Mouse (Mus musculus): ENCODE results near the gene Maged1. TPM values are rescaled to one million over a fixed set of nuclear protein-coding genes. Genes with fewer than 3 reads are reported as not detected.
"Not testable (repeated sequence)": the region's sequence is repeated elsewhere in the genome, so short reads cannot be mapped to it uniquely, and the experiment has no call there.

Gene Maged1
- total RNA-seq (2021): 100 to 1,000 TPM; 245 to 263 TPM
- long read RNA-seq, experiment 1, transcript Maged1-201 (13 exons, 2,821 nt): major isoform, 328 of 399 reads
- long read RNA-seq, experiment 1, transcript Maged1-207 (12 exons, 2,884 nt): minor isoform, 40 of 399 reads
- long read RNA-seq, experiment 1, partial matches to known transcripts: 20 of 399 reads
- long read RNA-seq, experiment 1, other reads (novel, unspliced or antisense): 11 of 399 reads
- long read RNA-seq, experiment 2, transcript Maged1-201 (13 exons, 2,821 nt): major isoform, 307 of 445 reads
- long read RNA-seq, experiment 2, transcript Maged1-207 (12 exons, 2,884 nt): minor isoform, 16 of 445 reads
- long read RNA-seq, experiment 2, partial matches to known transcripts: 109 of 445 reads
- long read RNA-seq, experiment 2, other reads (novel, unspliced or antisense): 13 of 445 reads

DNA sequence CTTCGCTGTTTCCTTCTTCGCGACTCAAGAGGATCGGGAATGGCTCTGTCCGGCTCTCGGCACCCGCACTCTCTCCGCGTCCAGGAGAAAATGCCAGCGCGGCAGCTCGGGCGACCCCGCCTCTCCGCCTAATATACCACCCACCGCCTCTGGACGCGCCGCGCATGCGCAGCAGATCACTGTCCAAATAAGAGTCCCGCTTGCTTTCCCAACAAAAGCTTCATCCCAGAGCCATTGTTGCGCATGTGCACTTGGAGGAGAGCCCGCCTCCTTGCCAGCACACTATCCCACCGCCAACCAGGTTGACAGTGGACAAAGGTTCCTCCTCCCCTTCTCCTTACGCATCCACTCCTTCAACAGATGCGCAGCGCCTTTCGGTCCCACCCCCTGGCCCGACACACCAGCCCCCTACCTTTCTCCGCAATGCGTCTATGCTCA is at the start of gene Maged1:
TSS of gene Maged1 (minus strand) at position 226 of the 438 bp plus-strand sequence.
- DNase-seq (ENCODE audit: low spot score in 2 of 2): peak; percentile 80 to 81

DNA sequence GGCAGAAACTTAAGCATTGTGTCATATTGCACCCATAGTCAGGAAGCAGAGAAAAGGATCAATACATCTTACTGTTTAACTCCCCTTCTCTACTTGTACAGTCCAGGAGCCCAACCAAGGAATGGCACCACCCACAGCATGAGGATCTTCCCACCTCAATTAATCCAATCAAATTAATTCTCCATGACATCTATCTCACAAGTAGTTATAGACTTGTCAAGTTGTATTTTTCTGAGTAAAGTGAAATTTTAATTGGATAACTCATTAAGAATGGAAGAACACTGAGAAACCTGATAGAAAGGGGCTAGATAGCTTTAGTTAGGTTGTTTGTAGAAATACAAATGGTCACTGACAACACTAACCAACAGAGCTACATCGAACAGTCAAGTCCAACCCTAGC is 38.3 kb upstream of the Maged1 start:
- DNase-seq (ENCODE audit: low spot score in 2 of 2): no peak

DNA sequence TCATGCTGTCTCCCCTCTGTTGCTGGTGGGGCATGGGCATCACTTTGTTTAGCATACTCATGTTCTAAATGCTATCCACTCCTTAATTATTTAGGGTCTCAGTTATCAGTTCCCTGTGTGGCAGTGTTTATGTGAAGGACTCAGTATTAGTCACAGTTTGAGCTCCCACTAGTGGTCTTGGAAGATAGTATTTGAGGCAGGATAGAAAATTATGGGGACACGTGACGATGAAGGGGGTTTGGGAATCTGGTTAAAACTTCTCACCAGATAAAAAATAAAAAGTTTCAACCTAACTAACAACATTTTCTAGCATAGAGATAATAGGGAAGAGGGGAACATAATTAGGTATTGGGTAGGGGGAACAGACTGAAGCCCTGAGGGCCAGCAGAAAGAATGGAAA is 22.8 kb upstream of the Maged1 start:
- DNase-seq (ENCODE audit: low spot score in 2 of 2): no peak

DNA sequence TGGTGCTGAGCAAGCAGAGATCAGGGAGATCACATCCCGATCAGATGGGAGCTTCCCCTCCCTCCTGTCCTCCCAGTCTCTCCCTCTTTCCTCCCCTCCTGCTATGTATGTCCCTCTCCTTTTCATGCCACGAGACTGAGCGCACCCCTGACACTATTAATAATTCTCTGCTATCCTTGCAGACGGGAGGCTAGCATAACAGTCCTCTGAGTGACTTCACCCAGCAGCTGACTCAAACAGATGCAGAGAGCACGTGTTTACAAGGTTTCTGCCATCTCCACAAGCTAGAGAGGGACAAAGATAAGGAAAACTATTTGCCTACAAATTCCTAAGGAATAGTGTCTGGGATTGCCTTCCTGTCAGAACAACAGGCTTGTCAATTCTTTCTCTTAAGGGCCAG is 20.4 kb upstream of the Maged1 start:
- no peak for DNase-seq (ENCODE audit: low spot score in 2 of 2)

DNA sequence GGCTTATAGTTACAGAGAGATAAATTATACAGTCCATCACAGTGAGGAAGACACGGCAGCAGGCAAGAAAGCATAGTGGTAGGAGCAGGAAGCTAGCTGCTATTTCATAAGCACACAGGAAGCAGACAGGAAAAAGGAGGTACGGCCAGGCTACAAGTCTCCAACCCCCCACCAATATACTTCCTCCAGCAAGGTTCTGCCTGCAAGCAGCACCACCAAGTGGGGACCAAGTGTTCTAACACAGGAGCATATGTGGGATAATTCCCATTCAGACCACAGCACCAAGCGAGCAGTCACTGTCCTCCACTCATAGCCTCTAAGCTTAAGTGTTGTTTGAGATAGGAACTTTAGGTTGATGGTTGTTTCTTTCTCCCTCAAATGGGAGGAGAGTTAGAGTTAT is 6.3 kb upstream of the Maged1 start:
- no peak for DNase-seq (ENCODE audit: low spot score in 2 of 2)

DNA sequence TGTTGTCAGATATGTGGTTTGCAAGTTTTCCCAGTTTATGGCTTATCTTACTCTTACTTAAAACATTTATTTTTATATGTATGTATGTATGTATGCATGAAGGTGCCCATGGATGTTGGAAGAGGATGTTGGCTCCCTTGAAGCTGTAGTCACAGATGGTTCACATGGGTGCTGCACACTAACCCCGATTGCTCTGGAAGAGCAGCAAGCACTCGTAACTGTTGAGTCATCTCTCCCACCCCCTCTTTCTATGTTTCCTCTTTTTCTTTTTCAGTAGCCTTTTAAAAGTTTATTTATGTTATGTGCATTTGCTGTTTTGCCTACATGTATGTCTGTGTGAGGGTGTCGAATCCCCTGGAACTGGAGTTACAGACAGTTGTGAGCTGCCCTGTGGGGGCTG is 4.0 kb upstream of the Maged1 start:
- DNase-seq (ENCODE audit: low spot score in 2 of 2): no peak

DNA sequence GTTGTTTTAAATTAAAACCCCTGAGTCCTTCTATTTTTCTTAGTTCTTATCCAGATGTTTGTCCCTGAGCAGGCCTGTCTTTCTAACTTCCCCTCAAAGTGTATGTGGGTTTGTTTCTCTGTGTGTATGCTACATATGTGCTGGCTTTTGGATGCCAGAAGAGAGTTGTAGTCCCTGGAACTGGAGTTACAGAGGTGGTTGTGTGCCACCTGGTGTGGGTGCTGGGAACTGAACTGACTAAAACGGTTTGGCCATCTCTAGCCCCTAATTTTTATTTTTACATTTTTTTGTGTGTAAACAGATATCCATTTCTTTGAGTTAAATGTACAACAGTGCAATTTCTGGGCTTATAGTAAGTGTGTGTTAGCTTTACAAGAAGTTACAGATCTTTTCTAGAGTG is 3.0 kb upstream of the Maged1 start:
- DNase-seq (ENCODE audit: low spot score in 2 of 2): peak in 1 of 2 experiments; percentile 22

DNA sequence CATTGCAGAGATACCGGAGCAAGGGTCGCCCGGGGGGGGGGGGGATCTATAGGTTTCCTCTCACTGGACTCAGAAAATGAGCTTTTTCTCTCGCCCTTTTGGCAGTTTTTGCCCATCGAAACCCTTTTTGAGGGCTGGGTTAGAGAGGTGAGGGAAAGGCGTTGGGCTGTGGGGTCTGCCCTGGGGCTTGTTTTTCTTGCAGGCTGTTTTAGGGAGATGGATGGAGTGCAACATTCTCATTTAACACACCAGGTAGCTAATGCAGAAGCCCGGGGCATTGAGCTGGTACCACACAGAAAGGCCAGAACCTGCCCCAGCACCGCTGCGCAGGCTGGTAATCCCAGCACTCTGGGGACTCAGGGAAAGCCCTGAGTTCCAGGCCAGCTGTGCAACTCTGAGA is 593 bp upstream of the Maged1 start:
- DNase-seq (ENCODE audit: low spot score in 2 of 2): no peak

DNA sequence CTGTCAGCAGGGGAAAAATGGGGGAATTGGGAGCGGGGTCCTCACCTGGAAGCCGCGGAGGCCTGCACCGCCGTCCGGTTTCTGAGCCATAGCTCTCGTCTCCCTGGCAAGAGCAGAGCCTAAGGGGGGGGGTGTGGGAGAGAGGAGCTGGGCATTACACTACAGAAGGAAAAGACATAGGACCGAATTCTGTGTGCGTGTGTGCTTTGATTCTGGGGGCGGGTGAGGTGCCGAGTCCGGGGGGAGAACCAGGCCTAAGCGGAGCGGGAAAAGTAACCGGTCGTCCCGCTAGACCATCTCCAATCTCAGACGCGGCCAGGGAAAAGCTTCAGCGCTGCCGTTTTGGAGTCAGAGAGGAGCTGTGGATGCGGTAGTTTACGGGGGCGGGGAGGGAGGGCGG is 737 bp downstream of the Maged1 start:
- DNase-seq (ENCODE audit: low spot score in 2 of 2): peak in 1 of 2 experiments; percentile 14

DNA sequence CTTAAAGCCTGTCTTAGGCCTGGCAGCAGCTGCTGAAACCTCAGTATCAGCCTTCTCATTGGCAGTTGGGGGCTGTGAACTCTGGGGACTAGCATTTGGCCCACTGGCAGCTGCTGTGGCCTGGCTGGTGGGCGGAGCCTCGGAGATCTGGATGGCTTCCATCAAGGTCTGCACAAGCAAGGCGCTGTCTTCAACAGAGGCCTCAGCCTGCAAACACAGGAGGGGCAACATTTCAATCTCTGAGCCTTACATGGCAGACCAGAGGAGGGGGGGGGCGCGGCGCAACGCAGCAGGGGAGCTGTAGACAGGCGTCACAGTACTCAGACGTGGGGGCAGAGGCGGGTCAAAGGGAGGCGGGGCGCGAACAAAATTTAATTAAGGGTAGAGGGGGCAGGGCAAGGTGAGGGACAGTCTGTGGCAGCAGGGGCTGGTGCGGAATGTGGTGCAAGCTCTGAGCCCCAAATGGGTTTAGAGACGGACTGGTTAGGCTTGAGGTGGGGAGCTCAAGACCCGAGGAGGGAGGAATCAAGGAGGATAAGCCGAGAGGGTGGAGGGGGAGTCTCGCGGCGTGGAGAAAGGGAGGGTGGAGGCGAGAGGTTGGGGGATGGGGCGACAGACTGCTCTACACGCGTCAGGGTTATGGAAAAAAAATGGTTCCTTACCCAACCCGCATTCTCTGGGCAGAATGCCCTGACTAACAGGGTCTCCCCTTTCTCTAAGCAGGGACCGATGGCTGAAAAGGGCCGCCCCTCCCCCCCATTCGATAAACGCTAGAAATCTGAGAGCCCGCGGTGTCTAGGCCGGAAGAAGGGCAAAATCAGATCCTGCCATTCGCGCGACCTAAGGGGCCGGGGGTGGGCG is 1.4 kb downstream of the Maged1 start:
- DNase-seq (ENCODE audit: low spot score in 2 of 2): peak; percentile 32 to 41

DNA sequence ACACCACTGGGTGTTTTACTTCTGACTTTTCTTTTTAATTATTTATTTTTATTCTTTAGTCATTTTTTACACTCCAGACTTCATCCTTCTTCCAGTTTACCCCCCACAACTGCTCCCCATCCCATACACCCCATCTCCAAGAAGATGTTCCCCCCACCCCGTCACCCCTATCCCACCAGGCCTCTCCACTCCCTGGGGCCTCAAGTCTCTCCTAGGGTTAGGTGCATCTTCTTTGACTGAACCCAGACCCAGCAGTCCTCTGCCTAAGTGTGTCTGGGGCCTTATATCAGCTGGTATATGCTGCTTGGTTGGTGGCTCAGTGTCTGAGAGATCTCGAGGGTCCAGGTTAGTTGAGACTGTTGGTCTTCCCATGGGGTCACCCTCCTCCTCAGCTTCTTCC is 7.6 kb downstream of the Maged1 start:
- DNase-seq (ENCODE audit: low spot score in 2 of 2): no peak

DNA sequence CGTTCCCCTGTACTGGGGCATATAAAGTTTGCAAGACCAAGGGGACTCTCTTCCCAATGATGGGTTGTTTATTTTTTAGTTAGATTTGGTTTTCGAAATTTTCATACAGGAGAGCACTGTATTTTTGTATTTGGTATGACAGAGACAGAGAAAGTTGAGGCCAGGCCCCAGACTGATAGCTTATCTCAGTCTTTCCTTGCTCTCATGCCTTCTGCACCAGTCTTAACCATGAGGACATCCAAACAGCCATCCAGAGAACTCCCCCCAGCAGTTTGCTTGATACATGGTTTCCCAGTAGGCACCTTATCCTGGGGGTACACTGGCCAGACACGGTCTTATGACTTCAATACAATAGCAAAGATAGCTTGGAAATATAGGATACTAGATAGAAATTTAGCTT is 11.6 kb downstream of the Maged1 start:
- DNase-seq (ENCODE audit: low spot score in 2 of 2): no peak

DNA sequence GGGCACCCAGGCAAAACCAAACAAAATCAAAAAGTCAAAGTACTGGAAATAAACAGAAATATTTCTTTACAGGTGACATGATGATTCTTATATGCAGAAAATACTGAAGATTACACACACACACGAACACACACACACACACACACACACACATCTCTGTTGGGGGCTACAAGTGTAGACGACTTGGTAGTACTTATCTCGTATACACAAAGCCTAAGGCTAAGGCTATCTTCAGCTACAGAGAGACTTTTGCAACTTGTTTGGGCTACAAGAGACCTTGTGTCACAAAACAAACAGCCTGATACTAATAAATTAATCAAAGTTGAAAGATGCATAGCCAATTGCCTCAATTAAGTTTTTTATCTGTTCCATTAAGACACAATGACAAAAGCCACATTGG is 19.8 kb downstream of the Maged1 start:
- no peak for DNase-seq (ENCODE audit: low spot score in 2 of 2)

DNA sequence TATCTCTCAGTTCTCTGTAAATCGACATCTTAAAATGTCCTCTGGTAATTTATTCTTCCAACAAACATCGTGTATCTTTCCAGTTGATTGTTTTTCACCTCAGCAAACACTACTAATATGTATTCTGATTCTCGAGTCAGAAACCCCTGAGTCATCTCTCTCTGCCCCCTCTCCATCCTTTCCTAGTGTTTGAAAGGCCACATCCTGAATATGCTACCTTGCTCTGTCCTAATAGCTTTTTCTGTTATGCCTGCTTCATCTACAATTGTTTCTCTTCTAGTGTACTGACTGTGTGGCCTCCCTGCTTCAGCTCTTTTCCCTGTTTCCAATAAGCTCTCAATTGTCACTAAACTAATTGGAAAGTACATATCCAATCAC is 33.5 kb downstream of the Maged1 start:
- DNase-seq (ENCODE audit: low spot score in 2 of 2): no peak

DNA sequence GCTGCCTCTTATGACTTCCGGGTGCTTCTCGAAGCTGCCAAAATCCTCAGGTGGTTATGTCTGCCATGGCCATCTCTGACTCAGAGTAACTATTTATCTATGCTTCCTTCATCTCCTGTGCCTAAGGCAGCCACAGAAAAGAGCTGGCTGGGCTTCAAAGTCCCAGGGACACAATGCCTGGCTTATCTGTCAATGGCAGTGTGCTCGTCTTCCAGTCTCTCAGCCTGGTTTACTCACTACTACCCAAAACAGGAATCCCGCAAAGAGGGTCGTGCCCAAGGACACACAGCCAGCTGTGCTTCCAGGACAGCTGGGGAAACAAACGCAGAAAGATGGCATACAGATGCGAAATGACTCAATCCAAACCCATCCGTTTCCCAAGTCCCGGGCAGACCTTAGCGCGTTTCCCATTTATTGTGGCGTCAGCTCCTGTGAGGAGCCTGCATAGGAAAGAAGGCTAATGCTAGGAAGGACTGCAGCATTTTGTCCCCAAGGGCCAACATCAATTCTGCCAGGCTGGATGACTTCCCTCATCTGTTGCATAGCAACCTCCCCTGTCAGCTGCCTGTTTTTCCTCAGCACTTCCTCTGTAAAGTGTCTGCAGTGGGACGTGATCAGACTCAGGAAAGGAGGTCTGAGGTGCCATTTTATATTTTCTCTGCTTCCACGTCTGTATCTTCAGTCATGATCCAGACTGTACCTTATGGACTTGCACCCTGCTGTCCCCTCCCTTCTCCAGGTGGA is 34.1 kb downstream of the Maged1 start:
- DNase-seq (ENCODE audit: low spot score in 2 of 2): not testable (repeated sequence)

DNA sequence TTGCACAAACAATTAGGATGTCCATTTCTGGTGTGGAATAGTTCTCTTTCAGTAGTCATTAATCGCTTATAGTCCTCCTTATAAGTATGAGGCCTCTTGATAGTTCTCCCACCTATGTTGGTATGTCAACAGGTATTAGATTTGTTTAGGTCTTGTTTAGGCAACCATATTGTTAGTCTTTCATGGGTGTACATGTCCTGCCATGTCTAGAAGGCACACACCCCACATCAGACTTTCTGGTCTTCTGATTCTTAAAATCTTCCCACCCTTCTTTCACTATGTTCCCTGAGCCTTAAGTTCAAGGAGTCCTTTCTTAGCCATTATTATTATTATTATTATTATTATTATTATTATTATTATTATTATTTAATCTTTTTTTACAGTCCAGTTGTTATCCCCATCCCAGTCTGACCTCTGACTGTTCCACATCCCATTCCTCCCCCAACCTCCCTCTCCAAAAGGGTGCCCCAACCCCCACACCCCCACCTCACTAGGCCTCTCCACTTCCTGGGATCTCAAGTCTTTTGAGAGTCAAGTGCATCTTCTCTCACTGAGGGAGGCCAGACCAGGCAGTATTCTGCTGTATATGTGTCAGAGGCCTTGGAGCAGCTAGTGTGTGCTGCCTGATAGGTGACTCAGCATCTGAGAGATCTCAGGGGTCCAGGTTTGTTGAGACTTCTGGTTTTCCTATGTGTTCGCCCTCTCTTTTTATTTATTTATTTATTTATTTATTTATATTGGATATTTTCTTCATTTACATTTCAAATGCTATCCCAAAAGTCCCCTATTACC is 55.7 kb downstream of the Maged1 start:
- DNase-seq (ENCODE audit: low spot score in 2 of 2): no peak
